Mouse (Mus musculus): ENCODE data around the gene Hsd3b1. TPM values are rescaled to one million over a fixed set of nuclear protein-coding genes. Genes with fewer than 3 reads are reported as not detected.

The Hsd3b1 gene
- total and polyA plus RNA-seq, 3 experiments, result not detected

DNA sequence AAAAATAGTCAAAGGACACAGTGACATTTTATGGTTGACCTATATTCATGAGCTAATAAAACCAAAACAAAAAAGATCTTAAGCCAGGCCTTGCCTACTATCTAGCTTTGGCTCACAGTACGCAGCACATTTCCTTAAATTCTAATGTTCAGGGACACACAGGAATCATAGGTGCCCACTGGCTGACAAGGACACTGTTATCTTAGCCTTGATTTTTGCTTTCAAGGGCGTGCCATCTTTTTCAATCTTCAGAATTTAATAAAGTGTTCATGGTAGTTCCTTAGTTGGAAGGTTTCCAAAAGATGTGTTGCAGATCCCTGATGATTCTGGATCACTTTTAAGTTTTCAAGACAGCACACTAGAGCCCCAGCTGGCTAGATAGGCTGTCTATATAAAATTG is 21.2 kb upstream of the Hsd3b1 start:
- DNase-seq (ENCODE audit: low spot score) (no peak), ATAC-seq (ENCODE audit: extremely low read depth, insufficient number of reproducible peaks, low FRiP score, poor library complexity, severe bottlenecking) (no peak)
- TF ChIP-seq CTCF (IDR thresholded peaks at IDR 0.05; ENCODE audit: low read depth, low read length) (no peak), POLR2AphosphoS5 (IDR thresholded peaks at IDR 0.05; ENCODE audit: insufficient replicate concordance, low read depth, low read length) (no peak), TAL1 (conservative IDR thresholded peaks at IDR 0.05; ENCODE audit: low read depth, low read length) (no peak), GATA2 (IDR thresholded peaks at IDR 0.05; ENCODE audit: borderline replicate concordance, low read depth, low read length) (no peak), GATA1 (IDR thresholded peaks at IDR 0.05; ENCODE audit: borderline replicate concordance, low read length) (no peak)
- Histone ChIP-seq H3K36me3 (replicated peaks) (no peaks in the 10 kb centered on the region), H3K27me3 (ENCODE audit: insufficient read depth, low read length) (no peaks in the 10 kb centered on the region), H3K4me3 (ENCODE audit: low read depth, low read length) (no peak overlapping the region), H3K4me1 (ENCODE audit: insufficient read depth, low read depth, low read length) (no peaks in the 10 kb centered on the region), H3K9me3 (replicated peaks) (peaks cover 19% of the 10 kb centered on the region)

DNA sequence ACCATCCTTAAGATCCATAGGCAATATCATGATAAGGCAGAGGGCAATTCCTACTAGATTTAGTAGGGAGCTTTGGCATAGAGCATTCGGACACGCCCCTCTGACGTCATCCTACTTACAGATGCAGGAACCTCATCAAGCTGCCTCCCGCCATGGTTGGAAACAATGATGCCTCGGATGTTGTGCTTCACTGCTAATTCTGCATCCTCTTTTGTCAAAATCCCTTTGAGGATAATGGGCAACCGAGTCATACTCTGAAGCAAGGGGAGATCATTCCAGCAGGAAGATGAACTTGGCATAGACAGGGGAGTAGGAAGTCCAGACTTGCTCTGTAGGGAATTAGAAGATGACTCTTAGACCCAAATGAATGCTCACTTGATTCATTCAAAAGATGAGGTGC is 20.6 kb upstream of the Hsd3b1 start:
- no peak for TF ChIP-seq POLR2AphosphoS5 (IDR thresholded peaks at IDR 0.05; ENCODE audit: insufficient replicate concordance, low read depth, low read length)
- TF ChIP-seq GATA2 (IDR thresholded peaks at IDR 0.05; ENCODE audit: borderline replicate concordance, low read depth, low read length), result no peak
- TF ChIP-seq GATA1 (IDR thresholded peaks at IDR 0.05; ENCODE audit: borderline replicate concordance, low read length), result no peak
- TF ChIP-seq TAL1 (conservative IDR thresholded peaks at IDR 0.05; ENCODE audit: low read depth, low read length), result no peak
- no peak for TF ChIP-seq CTCF (IDR thresholded peaks at IDR 0.05; ENCODE audit: low read depth, low read length)
- no peaks in the 10 kb centered on the region for H3K27me3 ChIP-seq (ENCODE audit: insufficient read depth, low read length)
- ATAC-seq (ENCODE audit: extremely low read depth, insufficient number of reproducible peaks, low FRiP score, poor library complexity, severe bottlenecking), result no peak
- DNase-seq (ENCODE audit: low spot score), result no peak
- H3K4me3 ChIP-seq (ENCODE audit: low read depth, low read length), result no peak overlapping the region
- no peaks in the 10 kb centered on the region for H3K36me3 ChIP-seq (replicated peaks)
- peaks cover 19% of the 10 kb centered on the region for H3K9me3 ChIP-seq (replicated peaks)
- no peaks in the 10 kb centered on the region for H3K4me1 ChIP-seq (ENCODE audit: insufficient read depth, low read depth, low read length)

DNA sequence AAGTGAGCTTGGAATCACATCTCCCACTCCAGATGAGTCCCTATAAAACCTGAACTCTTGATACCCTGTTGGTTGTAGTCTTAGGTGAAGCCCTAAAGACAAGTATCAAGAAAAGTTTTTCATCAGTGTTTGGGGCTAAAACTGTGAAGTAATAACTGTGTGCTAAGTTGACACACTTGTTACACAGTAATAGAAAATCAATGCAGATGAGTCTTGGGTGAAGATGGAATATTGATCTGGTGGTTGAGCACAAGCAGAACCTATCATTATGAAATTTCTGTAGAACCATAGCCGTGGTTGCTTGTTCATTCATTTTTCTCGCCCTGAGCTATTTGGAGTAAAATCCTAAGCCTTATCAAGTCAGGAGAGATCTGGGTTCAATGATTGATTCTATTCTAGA is 8.6 kb upstream of the Hsd3b1 start:
- Histone ChIP-seq H3K9me3 (replicated peaks) (no peaks in the 10 kb centered on the region), H3K27me3 (ENCODE audit: insufficient read depth, low read length) (no peaks in the 10 kb centered on the region), H3K36me3 (replicated peaks) (no peaks in the 10 kb centered on the region), H3K4me3 (ENCODE audit: low read depth, low read length) (no peak overlapping the region), H3K4me1 (ENCODE audit: insufficient read depth, low read depth, low read length) (no peaks in the 10 kb centered on the region)
- no peak for TF ChIP-seq TAL1 (conservative IDR thresholded peaks at IDR 0.05; ENCODE audit: low read depth, low read length)
- no peak for TF ChIP-seq CTCF (IDR thresholded peaks at IDR 0.05; ENCODE audit: low read depth, low read length)
- no peak for TF ChIP-seq GATA2 (IDR thresholded peaks at IDR 0.05; ENCODE audit: borderline replicate concordance, low read depth, low read length)
- TF ChIP-seq GATA1 (IDR thresholded peaks at IDR 0.05; ENCODE audit: borderline replicate concordance, low read length), result no peak
- TF ChIP-seq POLR2AphosphoS5 (IDR thresholded peaks at IDR 0.05; ENCODE audit: insufficient replicate concordance, low read depth, low read length), result no peak
- ATAC-seq (ENCODE audit: extremely low read depth, insufficient number of reproducible peaks, low FRiP score, poor library complexity, severe bottlenecking) (no peak), DNase-seq (ENCODE audit: low spot score) (no peak)

DNA sequence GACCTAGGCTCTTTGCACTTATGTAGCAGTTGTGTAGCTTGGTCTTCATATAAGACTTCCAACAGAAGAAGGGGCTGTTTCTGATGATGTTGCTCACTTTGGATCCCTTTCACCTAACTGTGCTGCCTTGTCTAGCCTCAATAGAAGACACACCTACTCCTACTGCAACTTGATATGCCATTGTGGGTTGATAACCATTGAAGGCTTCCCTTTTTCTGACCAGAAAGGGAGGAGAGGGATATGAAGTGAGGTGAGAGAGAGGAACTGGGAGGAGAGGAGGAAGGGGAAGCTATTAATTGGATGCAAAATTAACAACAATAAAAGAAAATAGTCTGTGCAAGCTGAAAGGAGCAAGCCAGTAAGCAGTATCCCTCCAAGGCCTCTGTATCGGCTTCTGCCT is 3.2 kb upstream of the Hsd3b1 start:
- DNase-seq (ENCODE audit: low spot score) (no peak), ATAC-seq (ENCODE audit: extremely low read depth, insufficient number of reproducible peaks, low FRiP score, poor library complexity, severe bottlenecking) (no peak)
- Histone ChIP-seq H3K36me3 (replicated peaks) (no peaks in the 10 kb centered on the region), H3K4me1 (ENCODE audit: insufficient read depth, low read depth, low read length) (no peaks in the 10 kb centered on the region), H3K4me3 (ENCODE audit: low read depth, low read length) (no peak overlapping the region), H3K27me3 (ENCODE audit: insufficient read depth, low read length) (no peaks in the 10 kb centered on the region), H3K9me3 (replicated peaks) (peaks cover 7% of the 10 kb centered on the region)
- TF ChIP-seq POLR2AphosphoS5 (IDR thresholded peaks at IDR 0.05; ENCODE audit: insufficient replicate concordance, low read depth, low read length) (no peak), GATA1 (IDR thresholded peaks at IDR 0.05; ENCODE audit: borderline replicate concordance, low read length) (no peak), GATA2 (IDR thresholded peaks at IDR 0.05; ENCODE audit: borderline replicate concordance, low read depth, low read length) (no peak), TAL1 (conservative IDR thresholded peaks at IDR 0.05; ENCODE audit: low read depth, low read length) (no peak), CTCF (IDR thresholded peaks at IDR 0.05; ENCODE audit: low read depth, low read length) (no peak)

DNA sequence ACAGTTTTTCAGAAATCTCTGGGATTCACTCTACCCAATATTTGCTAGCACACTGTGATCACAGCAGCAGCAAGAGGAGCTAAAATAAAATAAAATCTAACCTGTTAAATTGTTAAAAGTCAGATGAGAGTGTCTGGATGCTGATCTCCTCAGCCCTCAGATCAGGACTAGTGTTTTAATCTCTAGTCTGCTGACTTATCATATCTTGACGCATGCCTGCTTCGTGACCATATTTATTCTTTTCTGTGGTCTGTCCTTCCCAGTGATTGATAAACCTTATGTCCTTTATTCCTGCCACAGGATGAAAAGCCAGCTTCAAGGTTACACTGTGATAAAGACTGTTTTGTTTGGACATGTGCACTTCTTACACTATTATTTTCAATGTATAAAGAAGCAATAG is 1.5 kb downstream of the Hsd3b1 start:
- no peak for ATAC-seq (ENCODE audit: extremely low read depth, insufficient number of reproducible peaks, low FRiP score, poor library complexity, severe bottlenecking)
- no peaks in the 10 kb centered on the region for H3K27me3 ChIP-seq (ENCODE audit: insufficient read depth, low read length)
- no peaks in the 10 kb centered on the region for H3K36me3 ChIP-seq (replicated peaks)
- DNase-seq (ENCODE audit: low spot score), result no peak
- peaks cover 13% of the 10 kb centered on the region for H3K9me3 ChIP-seq (replicated peaks)
- no peaks in the 10 kb centered on the region for H3K4me1 ChIP-seq (ENCODE audit: insufficient read depth, low read depth, low read length)
- H3K4me3 ChIP-seq (ENCODE audit: low read depth, low read length), result no peak overlapping the region
- no peak for TF ChIP-seq GATA2 (IDR thresholded peaks at IDR 0.05; ENCODE audit: borderline replicate concordance, low read depth, low read length)
- TF ChIP-seq CTCF (IDR thresholded peaks at IDR 0.05; ENCODE audit: low read depth, low read length), result no peak

DNA sequence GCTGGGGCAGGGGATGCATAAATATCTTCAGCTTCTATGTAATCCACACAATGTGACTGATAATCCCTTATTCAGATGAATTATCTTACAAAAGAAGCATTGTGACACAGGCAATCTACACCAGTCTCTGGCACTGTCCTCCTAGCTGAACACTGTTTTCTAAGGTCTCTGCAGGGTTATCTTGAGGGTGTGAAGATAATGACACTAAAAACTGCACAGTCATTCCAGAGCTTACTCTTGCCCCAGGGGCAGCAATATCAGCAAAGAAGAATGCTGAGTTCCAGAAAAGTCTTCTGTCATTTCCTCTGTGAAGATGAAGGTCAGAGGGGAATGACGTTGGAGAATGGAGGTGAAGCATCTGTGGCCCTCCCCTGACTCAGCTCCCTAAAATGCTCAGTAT is 2.7 kb downstream of the Hsd3b1 start:
- Histone ChIP-seq H3K36me3 (replicated peaks) (no peaks in the 10 kb centered on the region), H3K27me3 (ENCODE audit: insufficient read depth, low read length) (no peaks in the 10 kb centered on the region), H3K4me3 (ENCODE audit: low read depth, low read length) (no peak overlapping the region), H3K4me1 (ENCODE audit: insufficient read depth, low read depth, low read length) (no peaks in the 10 kb centered on the region), H3K9me3 (replicated peaks) (peaks cover 20% of the 10 kb centered on the region)
- ATAC-seq (ENCODE audit: extremely low read depth, insufficient number of reproducible peaks, low FRiP score, poor library complexity, severe bottlenecking) (no peak), DNase-seq (ENCODE audit: low spot score) (no peak)
- TF ChIP-seq CTCF (IDR thresholded peaks at IDR 0.05; ENCODE audit: low read depth, low read length) (no peak), TAL1 (conservative IDR thresholded peaks at IDR 0.05; ENCODE audit: low read depth, low read length) (no peak), GATA1 (IDR thresholded peaks at IDR 0.05; ENCODE audit: borderline replicate concordance, low read length) (no peak), GATA2 (IDR thresholded peaks at IDR 0.05; ENCODE audit: borderline replicate concordance, low read depth, low read length) (no peak), POLR2AphosphoS5 (IDR thresholded peaks at IDR 0.05; ENCODE audit: insufficient replicate concordance, low read depth, low read length) (no peak)

DNA sequence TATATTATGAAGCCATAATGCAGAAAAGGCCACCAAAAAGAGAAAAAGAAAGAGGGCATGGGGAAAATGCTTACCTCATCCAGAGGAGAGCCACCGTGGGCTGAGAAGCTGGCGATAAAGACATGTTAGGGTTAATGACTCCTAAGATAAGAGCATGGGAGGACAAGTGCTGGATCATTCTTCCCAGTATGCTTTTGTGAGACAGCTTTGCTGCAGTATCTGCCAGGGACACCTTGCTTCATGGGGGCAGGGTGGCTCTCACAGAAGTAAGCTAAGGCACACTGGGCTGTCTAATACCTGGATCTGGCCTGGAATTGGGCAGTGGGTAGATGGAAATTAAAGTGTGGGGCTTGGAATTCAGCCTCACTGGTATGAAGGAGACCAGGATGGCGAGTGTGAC is 4.4 kb downstream of the Hsd3b1 start:
- H3K4me3 ChIP-seq (ENCODE audit: low read depth, low read length), result no peak overlapping the region
- TF ChIP-seq TAL1 (conservative IDR thresholded peaks at IDR 0.05; ENCODE audit: low read depth, low read length), result no peak
- TF ChIP-seq POLR2AphosphoS5 (IDR thresholded peaks at IDR 0.05; ENCODE audit: insufficient replicate concordance, low read depth, low read length), result no peak
- TF ChIP-seq GATA2 (IDR thresholded peaks at IDR 0.05; ENCODE audit: borderline replicate concordance, low read depth, low read length), result no peak
- no peak for TF ChIP-seq CTCF (IDR thresholded peaks at IDR 0.05; ENCODE audit: low read depth, low read length)
- TF ChIP-seq GATA1 (IDR thresholded peaks at IDR 0.05; ENCODE audit: borderline replicate concordance, low read length), result no peak
- no peaks in the 10 kb centered on the region for H3K4me1 ChIP-seq (ENCODE audit: insufficient read depth, low read depth, low read length)
- peaks cover 18% of the 10 kb centered on the region for H3K9me3 ChIP-seq (replicated peaks)
- DNase-seq (ENCODE audit: low spot score) (no peak), ATAC-seq (ENCODE audit: extremely low read depth, insufficient number of reproducible peaks, low FRiP score, poor library complexity, severe bottlenecking) (no peak)
- H3K36me3 ChIP-seq (replicated peaks), result no peaks in the 10 kb centered on the region
- H3K27me3 ChIP-seq (ENCODE audit: insufficient read depth, low read length), result no peaks in the 10 kb centered on the region
